Mouse (Mus musculus): ENCODE measurements around the gene Dok4. TPM values are rescaled to one million over a fixed set of nuclear protein-coding genes. Genes with fewer than 3 reads are reported as not detected.
"Not testable (repeated sequence)": the region's sequence is repeated elsewhere in the genome, so short reads cannot be mapped to it uniquely, and the experiment has no call there.

The Dok4 gene
- total RNA-seq, 1 experiment from 2014 or later = 19.7 TPM

DNA sequence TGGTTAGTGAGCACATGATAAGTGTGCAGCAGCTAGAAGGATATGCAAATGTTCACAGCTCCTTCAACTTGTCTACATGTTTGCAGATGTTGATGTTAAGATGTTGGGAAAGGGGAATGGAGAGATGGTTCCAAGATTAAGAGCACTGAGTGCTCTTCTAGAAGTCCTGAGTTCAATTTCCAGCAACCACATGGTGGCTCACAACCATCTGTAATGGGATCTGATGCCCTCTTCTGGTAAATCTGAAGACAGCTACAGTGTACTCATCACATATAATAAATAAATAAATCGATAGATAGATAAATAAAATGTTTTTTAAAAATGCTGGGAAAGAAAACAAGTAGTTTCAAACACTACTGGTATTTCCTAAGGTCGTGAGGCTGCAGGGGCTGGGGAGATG is 34.9 kb downstream of the Dok4 start:
- no peak for DNase-seq

DNA sequence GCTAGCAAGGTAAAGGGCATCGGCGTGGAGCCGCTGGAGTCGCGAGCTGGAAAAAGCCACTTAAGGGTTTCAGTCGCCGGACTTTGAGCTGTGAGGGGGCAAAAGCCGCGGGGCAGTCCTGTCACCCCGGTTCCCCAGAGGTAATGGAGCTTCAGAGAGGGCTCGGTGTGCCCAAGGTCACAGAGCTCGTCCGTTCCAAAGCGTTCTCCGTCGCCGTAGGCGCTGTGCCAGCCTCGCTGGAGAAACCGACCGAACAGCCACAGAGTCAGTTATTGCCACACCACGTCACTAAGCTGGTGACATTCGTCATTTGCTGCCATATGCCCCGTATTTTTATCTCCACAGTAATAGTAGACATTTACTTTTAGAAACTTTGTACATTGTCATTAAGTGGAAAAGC is 37.5 kb downstream of the Dok4 start:
- peak; percentile 92 for DNase-seq

DNA sequence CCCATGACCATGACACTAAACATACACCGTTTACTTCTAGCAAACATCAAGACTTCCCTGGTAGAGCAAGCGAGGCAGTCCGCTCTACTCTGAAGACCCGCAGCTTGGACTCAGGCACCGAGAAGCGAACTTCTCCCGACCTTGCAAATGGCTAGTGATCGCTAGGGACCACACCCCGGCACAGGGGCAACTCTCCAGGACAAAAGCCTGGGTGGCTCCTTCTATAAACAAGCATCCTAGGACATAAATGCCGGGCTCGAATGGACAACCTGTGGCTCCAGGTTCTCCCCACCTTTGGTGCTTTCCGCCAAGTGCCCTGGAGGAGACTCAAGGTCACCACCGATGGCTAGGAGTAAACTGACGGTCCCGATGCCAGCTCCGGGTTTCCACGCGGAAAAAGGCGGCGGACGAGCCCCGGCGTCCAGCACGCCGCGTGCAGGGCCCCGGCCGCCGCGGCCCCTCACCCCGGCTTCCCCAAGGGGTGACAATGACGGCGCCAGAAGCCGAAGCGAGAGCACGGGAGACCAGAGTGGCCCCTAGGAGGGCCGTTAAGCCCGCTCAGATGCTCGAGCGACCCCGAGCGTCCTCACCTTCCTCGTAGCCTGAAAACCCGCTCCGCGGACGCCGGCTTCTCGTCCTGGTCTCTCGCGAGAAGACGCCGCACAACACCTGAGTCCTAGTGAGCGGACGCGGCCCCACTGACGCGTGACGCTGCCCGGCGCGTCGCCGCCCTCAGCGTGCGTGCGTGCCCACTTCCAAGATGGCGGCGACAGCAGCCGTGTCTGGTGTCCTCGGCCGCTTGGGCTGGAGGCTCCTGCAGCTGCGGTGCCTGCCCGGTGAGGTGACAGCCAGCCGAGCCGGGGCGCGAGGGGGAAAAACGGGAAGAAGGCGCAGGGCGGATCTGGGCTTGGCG is 38.2 kb downstream of the Dok4 start, which contains the start of the genes Coq9 and Ciapin1:
Gene Coq9, plus strand, starts transcription at position 660 of the 913 bp plus-strand sequence.
Gene Ciapin1, minus strand, starts transcription at position 697 of the 913 bp plus-strand sequence.
- DNase-seq = peak; percentile 96

DNA sequence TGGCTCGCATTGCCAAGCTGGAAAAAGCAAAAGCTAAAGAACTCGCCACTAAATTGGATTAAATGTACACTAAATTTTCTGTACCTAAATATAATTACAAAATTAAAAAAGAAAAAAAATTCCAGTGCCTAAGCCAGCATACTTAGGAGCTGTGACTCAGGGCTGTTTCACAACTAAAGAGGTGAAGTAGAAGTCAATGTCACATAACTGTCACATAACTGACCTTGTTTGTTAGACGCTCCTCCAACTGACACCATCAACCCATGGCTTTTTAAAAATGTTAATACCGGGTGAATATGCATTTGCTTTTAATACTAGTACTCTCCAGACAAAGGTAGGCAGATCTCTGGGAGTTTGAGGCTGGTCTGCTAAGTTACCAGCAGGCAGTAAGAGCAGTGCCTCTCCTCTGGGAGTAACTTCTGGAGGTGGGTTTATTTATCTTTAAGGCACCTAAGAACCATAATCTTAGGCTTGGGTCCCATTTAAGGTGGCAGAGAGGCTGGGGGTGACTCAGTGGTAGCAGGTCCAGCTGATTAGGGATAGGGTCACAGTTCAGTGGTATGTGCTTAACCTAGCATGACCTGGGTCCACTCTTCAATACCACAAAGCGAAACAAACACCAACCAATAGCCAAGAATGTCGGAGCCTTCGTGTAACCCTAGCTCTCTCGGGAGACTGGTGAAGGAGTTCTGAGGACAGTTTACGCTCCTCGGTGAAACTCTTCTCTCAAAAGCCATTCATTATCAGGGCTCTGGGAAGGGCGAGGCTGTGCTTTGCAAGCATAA is 39.5 kb downstream of the Dok4 start:
- DNase-seq = peak; percentile 42

DNA sequence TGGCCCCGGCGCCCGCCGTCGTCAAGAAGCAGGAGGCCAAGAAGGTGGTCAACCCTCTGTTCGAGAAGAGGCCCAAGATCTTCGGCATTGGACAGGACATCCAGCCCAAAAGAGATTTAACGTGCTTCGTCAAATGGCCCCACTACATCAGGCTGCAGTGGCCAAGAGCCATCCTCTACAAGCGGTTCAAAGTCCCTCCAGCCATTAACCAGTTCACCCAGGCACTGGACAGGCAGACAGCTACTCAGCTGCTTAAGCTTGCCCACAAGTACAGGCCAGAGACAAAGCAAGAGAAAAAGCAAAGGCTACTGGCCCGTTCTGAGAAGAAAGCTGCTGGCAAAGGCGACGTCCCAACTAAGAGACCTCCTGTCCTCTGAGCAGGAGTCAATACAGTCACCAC is 40.4 kb downstream of the Dok4 start:
- DNase-seq = not testable (repeated sequence)

DNA sequence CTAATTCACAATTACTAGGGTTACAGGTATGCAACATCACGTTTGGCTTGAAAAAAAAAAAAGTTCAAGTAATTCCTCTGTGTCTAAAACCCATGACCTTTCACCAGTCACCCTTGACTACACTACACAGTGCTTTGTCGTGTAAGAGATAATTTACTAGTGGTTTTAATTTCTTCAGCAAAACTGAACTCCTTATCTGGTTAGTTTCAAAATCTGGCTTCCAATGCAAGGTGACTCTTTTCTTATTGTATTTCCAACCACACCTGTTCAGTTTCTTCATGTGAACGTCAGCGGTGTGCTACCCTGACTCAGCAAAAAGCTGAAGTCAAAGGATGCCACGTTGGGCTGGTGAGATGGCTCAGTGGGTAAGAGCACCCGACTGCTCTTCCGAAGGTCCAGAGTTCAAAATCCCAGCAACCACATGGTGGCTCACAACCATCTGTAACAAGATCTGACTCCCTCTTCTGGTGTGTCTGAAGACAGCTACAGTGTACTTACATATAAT is 42.2 kb downstream of the Dok4 start:
- DNase-seq = not testable (repeated sequence)

DNA sequence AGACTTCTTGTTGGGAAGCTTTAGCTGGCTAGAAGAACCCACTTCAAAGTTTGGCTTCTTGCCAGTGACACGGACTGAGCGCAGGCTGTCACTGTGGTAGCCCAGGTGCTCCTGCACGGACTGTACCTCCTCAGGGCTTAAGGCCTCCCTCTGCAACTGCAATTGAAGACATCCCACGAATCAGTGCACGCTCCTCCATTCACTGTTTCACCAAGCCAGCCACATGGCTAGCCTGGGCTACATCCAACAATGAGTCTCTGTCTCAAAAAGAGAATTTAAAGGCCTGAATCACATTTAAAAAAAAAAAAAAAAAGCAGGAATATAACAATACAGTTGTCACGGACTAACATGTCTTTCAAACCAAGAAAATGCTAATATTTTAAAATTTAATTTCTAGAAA is 47.8 kb downstream of the Dok4 start:
- no peak for DNase-seq

DNA sequence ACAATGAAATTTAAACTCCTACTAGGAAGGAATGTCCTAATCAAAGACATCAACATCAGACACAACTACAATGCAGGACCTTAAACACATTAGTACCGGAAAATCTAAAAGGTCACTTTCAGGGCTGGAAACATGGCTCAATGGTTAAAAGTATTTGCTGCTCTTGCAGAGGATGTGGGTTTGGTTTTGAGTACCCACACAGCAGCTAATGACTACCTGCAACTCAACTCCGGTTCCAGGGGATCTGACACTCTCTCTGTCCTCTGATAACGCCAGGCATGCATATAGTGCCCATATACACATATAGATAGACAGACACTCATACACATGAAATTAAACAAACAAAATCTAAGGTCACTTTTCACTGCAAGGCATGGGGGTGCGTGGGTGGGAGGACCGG is 49.9 kb downstream of the Dok4 start:
- DNase-seq = no peak

DNA sequence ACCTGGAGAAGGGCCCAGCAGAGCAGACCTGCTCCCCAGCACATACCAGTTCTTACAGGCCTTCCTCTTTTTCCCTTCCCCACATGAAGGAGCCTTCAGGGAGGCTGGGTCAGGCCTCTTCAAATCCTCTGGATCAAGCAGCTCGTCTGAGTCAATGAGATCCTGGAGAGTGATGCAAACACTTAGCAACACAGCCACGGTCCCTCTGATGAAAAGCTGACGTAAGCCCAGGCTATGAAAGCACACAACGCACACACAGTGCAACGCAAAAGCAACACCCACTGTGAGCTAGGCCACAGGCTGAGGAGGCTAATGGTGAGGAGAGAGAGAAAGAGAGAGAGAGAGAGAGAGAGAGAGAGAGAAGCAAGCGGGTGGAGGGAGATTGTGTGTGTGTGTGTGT is 51.0 kb downstream of the Dok4 start:
- DNase-seq = no peak

DNA sequence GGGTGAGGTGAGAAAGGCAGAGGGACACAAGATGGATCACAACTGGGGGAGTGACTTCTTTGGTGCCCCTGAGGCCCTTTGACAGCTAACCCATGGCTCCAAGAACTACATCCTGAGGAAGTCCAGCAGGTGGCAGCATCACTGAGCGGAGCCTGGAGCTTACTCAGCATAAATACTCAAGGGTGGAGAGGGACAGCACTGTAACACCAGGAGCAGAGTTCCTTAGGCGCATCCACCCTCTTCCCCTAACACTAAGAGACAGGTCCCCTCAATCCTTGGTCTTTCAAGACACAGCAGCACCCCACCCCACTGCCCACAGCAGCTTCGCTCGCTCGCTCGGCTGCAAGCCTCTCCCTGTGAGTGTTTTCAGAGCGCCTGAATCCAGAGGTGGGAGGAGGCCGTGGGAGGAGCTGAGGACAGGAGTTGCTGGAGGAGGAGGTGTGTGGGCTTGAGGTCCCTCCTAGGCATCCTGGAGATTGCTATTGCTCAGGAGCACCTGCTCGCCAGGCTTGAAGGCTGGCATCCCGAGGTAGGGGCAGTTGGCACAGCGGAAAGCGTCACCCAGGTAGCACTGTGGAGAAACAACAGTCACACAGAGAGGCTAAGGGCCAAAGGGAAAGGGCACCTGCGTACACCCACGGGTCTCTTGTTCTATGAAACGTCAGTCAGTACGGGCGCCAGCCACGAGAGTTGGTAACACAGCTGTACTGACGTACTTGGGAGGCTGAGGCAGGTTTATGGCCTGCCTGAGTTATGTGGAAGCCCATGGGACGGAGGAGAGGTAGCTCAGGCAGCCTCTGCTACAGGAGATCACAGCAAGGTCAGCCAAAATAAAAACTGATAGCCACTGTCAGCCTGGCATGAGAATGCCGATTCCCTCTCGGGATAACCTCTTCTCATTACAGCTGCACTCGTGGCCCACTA is 53.2 kb downstream of the Dok4 start:
- DNase-seq = peak; percentile 80

DNA sequence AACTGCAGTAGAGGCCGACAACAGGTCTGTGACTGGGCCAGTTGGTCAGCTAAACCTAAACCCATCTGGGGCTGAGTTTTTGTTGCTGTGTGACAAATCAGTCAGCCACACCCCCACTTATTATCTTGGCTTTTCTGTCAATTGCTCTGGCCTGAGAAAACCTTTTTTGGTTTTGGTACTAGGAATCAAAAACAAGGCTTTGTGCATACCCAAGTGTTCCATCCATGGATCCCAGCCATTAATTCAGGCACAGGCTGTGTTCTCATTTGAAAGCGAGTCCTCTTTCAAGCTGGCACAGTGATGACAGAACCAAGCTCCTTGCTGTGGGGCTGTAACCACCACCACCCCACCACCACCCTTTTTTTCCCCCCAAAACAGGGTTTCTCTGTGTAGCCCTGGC is 54.7 kb downstream of the Dok4 start:
- DNase-seq = no peak

DNA sequence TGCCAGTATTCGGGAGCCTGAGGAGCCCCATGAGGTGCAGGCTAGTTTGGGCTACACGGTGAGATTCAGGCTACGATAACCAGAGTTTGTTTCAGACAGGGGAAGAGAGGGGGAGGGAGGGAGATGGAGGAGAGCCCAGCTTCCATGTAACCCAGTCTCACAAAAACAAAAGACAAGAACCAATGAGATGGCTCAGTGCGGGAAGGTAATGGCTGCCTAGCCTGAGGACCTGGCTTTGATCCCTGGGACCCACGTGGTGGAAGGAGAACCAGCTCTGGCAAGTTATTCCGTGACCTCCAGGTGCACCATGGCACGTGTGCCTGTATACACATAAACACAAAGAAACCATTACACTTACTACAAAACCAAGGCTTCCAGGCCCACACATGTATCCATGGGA is 55.6 kb downstream of the Dok4 start:
- no peak for DNase-seq

DNA sequence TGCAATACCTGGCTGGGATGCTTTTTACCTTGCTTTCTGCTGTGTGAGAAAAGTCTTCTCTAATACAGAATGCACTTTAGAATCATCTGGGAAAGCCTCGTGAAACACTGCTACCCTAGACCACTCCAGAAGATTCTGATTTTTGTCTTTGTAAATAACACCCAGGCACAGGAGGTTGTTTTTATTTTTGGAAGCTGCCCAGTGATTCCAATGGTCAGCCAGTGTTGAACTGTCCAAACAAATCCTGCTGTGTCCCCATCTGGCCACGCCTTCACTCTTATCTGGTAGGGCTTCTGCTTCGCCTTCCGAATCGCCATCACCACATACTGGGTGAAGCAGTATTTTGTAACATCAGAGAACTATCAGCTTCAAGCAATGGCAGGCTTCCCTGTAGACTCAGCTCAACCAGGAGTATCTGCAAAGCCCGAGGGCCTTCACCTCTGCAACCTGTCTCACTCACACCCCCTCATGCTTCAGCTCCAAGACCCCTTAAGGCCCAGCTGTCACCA is 56.4 kb downstream of the Dok4 start:
- no peak for DNase-seq

DNA sequence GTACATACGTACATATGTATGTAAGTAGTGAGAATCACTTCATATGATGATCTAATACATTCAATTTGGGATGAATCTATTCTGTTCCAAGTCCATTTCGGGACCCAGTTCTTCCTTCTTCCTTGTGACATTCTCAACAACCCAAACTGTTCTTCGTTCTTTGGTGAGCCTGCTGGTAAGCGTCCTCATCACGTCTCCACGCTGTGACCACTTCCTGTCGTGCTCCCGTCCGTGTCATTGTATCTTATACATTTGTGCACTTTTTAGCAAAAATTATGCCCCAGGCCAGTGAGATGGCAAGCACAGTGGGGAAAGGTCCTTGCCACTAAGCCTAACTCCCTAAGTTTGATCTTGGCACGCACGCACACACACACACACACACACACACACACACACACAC is 58.2 kb downstream of the Dok4 start:
- DNase-seq = no peak

DNA sequence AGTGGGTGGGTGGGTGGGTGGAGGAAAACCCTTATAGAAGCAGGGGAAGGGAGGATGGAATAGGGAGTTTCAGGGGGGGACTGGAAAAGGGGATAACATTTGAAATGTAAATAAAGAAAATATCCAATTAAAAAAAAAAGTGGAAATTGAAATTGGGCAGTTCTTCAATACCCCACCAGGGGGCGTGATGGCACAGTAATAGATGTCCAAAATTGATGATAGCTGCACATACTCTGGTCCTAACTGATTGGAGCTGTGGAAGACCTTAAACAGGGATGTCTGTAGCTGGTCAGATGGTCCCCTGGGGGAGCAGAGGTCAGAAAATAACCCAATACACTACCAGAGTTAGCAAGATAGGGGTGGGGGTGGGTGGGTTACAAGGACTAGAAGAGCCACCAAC is 61.6 kb downstream of the Dok4 start:
- peak; percentile 54 for DNase-seq

Other genes with a start within 250 kb of the Dok4 start
- 60.1 and 71.0 TPM in 2 replicates for gene Arl2bp, start 209.7 kb downstream of the Dok4 start, total RNA-seq (2021)
- 0.86 and 1.6 TPM in 2 replicates for gene Pllp, start 180.1 kb downstream of the Dok4 start, total RNA-seq (2021)
- gene Ccl22, start 130.7 kb downstream of the Dok4 start, total RNA-seq (2021) = 0.37 and 2.3 TPM in 2 replicates
- 16.2 and 19.2 TPM in 2 replicates for gene Cx3cl1, start 104.3 kb downstream of the Dok4 start, total RNA-seq (2021)
- gene Ccl17, start 65.9 kb downstream of the Dok4 start, total RNA-seq (2021) = 1.1 TPM in 1 of 2 replicates, not detected in the other
- gene Coq9, start 38.0 kb downstream of the Dok4 start, total RNA-seq (2021) = 269 and 282 TPM in 2 replicates
- gene Ciapin1, start 38.0 kb downstream of the Dok4 start, total RNA-seq (2021) = 107 and 122 TPM in 2 replicates
- 58.3 and 65.8 TPM in 2 replicates for gene Polr2c, start 18.9 kb downstream of the Dok4 start, total RNA-seq (2021)
- 8.1 and 10.1 TPM in 2 replicates for gene Ccdc102a, start 41.8 kb upstream of the Dok4 start, total RNA-seq (2021)
- gene Adgrg5, start 47.4 kb upstream of the Dok4 start, total RNA-seq (2021) = 0.26 and 1.6 TPM in 2 replicates
- gene Adgrg1, start 98.4 kb upstream of the Dok4 start, total RNA-seq (2021) = 35.5 and 54.3 TPM in 2 replicates
- gene Adgrg3, start 141.4 kb upstream of the Dok4 start, total RNA-seq (2021) = 4.0 and 4.2 TPM in 2 replicates
- not detected in 2 replicates for gene Drc7, start 178.8 kb upstream of the Dok4 start, total RNA-seq (2021)
- gene Katnb1, start 204.9 kb upstream of the Dok4 start, total RNA-seq (2021) = 8.3 and 12.0 TPM in 2 replicates